Mouse (Mus musculus): ENCODE measurements around the gene Tmem94. TPM values are rescaled to one million over a fixed set of nuclear protein-coding genes. Genes with fewer than 3 reads are reported as not detected.
A peak's percentile ranks its signal among the peaks of the same experiment; 100 is the strongest.

Gene Tmem94
- total RNA-seq, 2 experiments from 2014 or later, result 17.2 to 17.6 TPM

GRCm38 (mm10) chr11:115765607-115766141, 441 bp downstream of the Tmem94 start:
- 0 out of 2 replicates have a peak, but pooled peaks have one; percentile 10 for ATAC-seq (replicated peaks; ENCODE audit: poor library complexity, severe bottlenecking)

DNA sequence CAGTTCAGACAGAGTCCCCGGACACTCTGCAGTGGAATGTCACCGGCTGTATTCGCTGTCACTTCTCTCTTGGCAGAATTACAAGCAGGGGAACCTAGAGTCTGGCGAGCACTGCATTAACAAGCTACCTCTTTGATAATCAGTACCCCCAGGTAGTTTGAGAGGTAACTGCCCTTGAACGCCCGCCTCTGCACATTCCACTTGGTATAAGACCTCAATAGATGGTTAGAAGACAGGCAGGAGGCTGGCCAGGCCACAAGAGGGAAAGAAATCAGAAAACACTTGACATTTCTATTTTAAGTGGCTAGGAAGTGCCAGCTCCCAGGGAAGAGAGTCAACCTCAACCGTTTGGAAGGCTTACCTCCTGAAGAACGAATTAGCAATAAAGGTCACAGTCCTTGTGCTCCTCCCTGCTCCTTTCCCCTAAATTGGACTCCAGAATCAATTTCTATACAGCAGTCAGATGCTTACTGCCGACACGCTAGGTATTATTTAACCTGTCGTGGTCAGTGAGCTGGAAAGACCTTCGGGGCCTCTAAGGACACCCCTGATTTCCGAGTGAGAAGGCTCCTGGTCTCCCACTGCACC, 1.2 kb downstream of the Tmem94 start:
- ATAC-seq (replicated peaks; ENCODE audit: poor library complexity, severe bottlenecking), result no peak

DNA sequence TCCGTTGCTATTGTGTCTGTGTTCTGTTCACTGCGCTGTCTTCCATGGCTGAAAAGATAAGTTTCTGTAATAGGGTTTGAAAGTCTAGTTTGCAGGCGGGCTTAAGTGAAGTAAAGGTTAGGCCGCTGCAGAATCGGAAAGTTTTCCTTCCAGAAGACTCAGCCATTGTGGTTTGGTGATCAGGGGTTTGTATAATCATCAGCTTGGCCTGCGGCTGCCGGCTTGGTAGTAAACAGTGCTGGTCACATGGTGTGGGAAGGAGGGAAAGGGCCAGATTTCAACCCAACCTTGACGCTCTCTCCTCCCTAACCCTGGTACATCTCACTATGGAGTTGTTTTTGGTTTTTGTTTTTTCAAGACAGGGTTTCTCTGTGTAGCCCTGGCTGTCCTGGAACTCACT, 1.7 kb downstream of the Tmem94 start:
- no peak for ATAC-seq (replicated peaks; ENCODE audit: poor library complexity, severe bottlenecking)

GRCm38 (mm10) chr11:115768896-115769295, 3.7 kb downstream of the Tmem94 start:
- ATAC-seq (replicated peaks; ENCODE audit: poor library complexity, severe bottlenecking), result no peak

GRCm38 (mm10) chr11:115774653-115775052, 9.4 kb downstream of the Tmem94 start:
- ATAC-seq (replicated peaks; ENCODE audit: poor library complexity, severe bottlenecking), result no peak

GRCm38 (mm10) chr11:115775821-115776665, 10.8 kb downstream of the Tmem94 start:
- ATAC-seq (replicated peaks; ENCODE audit: poor library complexity, severe bottlenecking), result no peak

GRCm38 (mm10) chr11:115776954-115777353, 11.7 kb downstream of the Tmem94 start:
- ATAC-seq (replicated peaks; ENCODE audit: poor library complexity, severe bottlenecking), result no peak

DNA sequence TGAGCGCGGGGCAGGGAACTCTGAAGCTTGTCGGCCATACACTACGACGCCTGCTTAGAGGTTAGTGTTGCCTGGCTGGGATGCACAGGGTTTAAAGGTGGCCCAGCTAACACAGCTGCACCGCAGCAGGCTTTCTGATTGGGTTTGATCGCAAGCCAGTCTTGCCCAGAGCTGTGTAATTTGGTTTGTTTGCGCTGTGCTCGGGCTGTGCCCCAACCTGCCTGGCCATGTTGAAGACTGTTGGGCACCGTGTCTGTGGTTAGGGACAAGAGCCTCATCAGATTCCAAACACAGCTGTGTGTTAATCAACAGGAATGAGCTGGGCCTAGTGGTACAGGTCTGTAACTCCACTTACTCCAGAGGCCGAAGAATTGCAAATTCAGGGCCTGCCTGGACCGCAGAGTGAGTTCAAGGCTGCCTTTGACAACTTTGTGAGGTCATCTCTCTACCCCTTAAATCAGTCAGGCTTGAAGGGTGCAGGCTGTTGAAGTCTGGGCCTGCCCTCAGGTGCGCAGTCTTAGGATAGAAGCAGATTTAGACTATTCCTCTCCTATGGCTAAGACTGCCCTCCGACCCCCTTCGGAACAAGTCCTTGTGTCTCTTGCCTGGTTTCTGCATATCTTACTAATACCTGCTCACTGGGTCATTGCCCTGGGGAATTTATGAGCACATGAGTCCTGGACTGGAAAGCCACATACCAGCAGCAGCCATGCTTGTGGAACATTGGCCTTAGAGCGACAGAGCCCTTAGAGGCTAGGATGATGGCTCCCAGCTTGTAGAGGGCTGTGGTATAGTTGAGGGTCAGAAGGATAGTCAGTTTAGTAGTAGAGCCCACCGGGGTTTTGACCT, 12.5 kb downstream of the Tmem94 start:
- ATAC-seq (replicated peaks; ENCODE audit: poor library complexity, severe bottlenecking), result no peak

DNA sequence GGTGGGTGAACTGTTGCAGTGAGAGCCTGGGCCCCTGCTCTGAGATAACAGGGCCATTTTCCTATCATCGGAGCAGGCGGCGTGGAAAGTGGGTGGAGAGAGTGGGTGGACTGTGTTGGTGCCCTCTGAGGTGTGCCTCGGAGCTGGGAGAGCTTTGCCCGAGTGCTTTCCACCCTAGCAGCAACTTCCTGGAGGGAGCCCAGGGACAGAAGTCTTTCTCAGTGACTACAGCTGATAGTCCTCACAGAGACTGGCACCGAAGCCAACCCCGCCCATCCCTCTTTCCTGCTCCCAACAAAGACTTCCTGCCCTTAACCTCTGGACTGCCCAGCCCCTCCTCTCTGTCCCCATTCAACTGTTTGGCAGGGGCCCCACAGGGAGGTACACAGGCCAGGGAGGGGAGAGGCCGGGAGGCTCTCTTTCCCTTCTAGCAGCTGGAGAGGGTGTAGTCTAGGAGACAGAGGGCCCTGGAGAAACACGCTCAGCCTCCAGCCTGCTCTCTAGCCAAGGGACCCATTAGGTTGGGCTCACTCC, 13.9 kb downstream of the Tmem94 start:
- peak; percentile 52 for ATAC-seq (replicated peaks; ENCODE audit: poor library complexity, severe bottlenecking)

DNA sequence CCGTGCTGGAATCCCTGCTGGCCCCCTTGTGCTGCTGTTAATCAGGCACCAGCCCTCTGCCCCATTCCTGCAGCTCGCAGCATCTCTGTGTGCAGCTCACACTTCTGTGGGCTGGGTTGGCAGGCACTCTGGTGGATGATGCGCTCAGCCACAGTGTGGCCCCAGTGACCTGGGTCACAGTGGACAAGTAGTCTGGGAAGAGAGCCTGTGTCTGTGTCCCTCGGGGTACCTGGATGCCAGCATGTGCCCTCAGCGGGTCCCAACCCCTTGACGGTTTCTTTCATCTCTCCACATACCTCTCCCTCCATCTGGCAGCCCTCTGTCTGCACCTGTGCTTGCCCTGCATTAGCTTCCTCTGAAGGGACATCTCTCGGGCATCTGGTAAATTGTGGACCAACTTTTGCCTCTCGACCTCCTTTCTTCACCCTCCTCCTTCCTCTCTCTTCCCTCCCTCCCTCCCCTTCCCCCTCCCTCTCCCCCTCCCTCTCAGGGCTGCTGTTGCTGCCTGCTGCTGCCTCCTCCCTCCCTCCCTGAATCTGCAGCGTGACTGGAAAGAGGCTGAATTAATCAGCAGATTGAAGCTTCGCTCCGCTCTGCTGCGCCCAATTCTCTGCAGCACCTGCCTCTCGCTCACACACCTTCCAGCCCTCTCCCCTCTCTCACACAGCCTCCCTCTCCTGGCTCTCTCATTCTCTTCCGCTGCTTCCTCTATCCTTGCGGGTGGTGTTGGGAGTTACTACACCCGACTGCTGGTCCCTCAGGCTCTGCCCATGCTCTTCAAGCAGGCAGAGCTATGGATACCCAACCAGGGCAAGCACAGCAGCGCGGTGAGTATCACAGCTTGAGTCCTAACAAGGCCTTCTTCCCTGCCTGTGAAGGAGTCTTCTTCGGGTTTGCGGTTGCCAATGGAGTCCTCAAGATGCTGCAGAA, 15.2 kb downstream of the Tmem94 start:
- no peak for ATAC-seq (replicated peaks; ENCODE audit: poor library complexity, severe bottlenecking)

DNA sequence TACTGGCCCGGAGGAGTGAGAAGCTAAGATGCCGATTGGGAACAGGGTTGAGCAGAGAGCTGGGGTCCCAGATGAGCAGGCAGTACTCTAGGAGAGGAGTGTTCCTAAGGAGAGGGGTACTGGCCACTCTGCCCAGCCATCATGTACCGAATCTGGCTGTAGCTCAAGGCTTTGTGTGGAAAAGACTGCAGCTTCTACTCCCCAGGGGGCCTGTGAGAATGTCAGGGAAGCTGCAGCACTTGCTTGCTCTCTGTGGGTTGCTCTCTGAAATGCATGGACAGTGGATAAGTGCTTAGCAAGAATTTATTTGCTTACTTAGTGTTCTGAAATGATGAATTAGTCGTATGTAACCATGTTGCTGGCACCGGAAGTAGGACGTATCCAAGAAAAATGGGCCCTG, 21.2 kb downstream of the Tmem94 start:
- ATAC-seq (replicated peaks; ENCODE audit: poor library complexity, severe bottlenecking), result no peak

DNA sequence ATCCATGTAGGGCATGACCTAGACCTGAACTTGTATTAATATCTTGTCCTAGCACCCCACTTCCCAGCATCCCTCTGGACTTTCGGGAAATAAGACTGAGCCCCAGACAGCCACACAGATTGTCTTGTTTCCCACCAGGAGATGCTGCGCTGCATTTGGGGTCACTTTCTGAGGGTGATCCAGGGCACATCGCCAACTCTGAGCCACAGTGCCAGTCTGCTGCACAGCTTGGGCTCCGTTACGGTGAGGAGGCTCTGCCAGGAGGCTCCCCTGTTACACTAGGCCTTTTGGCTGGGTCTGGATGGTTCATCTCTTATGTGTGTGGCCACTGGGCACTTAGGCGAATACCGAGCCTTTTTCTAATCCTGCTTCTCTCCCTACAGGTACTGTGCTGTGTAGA, 24.6 kb downstream of the Tmem94 start:
- no peak for ATAC-seq (replicated peaks; ENCODE audit: poor library complexity, severe bottlenecking)

- ATAC-seq (replicated peaks; ENCODE audit: poor library complexity, severe bottlenecking), result no peak
Measured at GRCm38 (mm10) chr11:115791919-115792318, 26.7 kb downstream of the Tmem94 start.

DNA sequence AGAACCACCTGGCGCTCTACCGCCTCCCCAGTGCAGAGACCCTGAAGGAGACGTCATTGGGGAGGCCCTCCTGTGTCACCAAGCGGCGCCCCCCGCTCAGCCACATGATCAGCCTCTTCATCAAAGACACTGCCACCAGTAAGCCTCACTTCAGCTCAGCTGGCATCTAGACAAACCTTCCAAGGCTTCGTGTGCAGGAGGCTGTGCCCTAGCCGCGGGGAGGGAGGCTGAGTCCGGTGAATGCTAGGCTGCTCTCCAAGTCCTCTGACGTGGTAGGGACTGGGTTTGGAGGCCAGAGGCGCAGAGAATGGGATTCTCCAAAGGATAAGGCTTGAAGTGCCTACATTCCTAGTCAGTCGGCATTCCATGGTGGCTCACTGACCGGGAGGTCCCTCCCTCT, 27.1 kb downstream of the Tmem94 start:
- no peak for ATAC-seq (replicated peaks; ENCODE audit: poor library complexity, severe bottlenecking)

DNA sequence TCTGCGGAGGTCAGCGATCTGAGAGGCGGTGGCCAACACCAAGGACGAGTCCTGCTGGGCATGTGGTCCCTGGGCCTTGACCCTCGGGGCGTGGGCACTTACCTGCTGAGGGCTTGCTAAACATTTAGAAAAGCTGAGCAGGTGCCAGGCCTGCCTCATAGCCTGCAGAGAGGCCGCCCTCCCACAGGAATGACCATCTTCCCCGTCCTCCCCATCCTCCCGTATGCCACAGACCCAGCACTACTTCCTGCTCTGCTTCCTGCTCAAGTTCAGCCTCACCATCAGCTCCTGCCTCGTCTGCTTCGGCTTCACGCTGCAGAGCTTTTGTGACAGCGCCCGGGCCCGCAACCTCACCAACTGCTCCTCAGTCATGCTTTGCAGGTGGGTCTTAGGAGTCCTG, 31.7 kb downstream of the Tmem94 start:
- ATAC-seq (replicated peaks; ENCODE audit: poor library complexity, severe bottlenecking), result no peak

DNA sequence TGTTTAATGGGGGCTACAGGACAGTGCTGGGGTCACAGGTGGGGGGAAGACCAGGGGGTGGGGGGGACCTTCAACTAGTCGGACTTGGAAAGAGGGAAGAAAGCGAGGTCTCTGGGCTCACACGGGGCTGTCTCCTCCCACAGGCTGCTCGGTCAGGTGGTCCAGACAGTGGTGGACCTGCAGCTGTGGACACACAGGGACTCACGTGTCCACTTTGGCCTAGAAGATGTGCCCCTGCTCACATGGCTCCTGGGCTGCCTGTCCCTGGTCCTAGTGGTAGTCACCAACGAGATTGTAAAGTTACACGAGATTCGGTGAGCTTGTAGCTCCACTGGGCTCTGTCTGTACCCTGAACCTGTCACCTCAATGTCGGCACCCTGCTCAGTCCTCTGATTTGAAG, 32.4 kb downstream of the Tmem94 start:
- ATAC-seq (replicated peaks; ENCODE audit: poor library complexity, severe bottlenecking), result no peak

DNA sequence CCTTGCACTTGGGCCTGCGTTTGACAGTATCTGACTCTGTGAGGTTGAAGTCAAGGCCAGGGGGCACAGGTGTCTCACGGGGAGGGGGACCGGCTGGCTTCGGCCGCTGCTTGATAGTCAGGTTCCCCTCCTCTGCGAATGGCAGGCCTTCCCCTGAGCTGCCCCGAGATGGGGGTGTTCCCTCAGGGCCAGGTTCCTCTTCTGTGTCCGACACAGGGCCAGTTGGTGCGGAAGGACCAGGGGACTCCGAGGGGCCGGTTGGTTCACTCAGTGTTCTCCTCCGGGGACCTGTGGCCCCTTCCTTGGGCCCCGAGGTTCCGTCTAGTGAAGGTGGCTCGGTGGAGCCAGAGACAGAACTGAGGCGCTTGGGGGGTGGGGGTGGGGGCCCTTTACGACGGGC, 35.7 kb downstream of the Tmem94 start:
- ATAC-seq (replicated peaks; ENCODE audit: poor library complexity, severe bottlenecking), result no peak

- ATAC-seq (replicated peaks; ENCODE audit: poor library complexity, severe bottlenecking), result no peak
Measured at GRCm38 (mm10) chr11:115803072-115803709, 38.0 kb downstream of the Tmem94 start.

GRCm38 (mm10) chr11:115805005-115805404, 39.8 kb downstream of the Tmem94 start:
- ATAC-seq (replicated peaks; ENCODE audit: poor library complexity, severe bottlenecking), result no peak

Measured in granulocyte monocyte progenitor cell, adult 5-6 weeks (primary cell).